Mouse (Mus musculus) forebrain, embryonic 14.5 days (tissue): ENCODE data around the gene Fbln7. TPM values are rescaled to one million over a fixed set of nuclear protein-coding genes. Genes with fewer than 3 reads are reported as not detected.

ENCODE experiments used
- ATAC-seq: fragments of 200-750 bp; cut with Nextera tagmentation; 2 replicates; pipeline ENCODE4 v1.8.0; 2017; ENCODE audit warnings: mild to moderate bottlenecking, moderate library complexity
- DNase-seq: peaks from one replicate; pipeline ENCODE4 v3.0.0-alpha.2; 2015; ENCODE audit warnings: low spot score
- H3K27ac ChIP-seq: fragments of 300-500 bp; sonication (generic); 2 replicates; pipeline ENCODE4 v1.5.1; 2014; ENCODE audit warnings: low read depth, mild to moderate bottlenecking, control low read depth, low read length, moderate library complexity
- H3K27me3 ChIP-seq: fragments of 300-500 bp; sonication (generic); replicated peaks from 2 replicates; pipeline ENCODE4 v1.6.1; 2014; ENCODE audit warnings: low read length, control low read depth, mixed read lengths; ENCODE audit not compliant: control insufficient read depth, insufficient read depth
- H3K36me3 ChIP-seq: fragments of 300-500 bp; sonication (generic); 2 replicates; pipeline ENCODE4 v1.6.1; 2014; ENCODE audit warnings: low read length, control low read depth; ENCODE audit not compliant: control insufficient read depth, insufficient read depth
- H3K4me1 ChIP-seq: fragments of 300-500 bp; sonication (generic); 2 replicates; pipeline ENCODE4 v1.6.1; 2014; ENCODE audit warnings: antibody characterized with exemption, low read length, control low read depth; ENCODE audit not compliant: control insufficient read depth, insufficient read depth
- H3K4me2 ChIP-seq: fragments of 300-500 bp; sonication (generic); 2 replicates; pipeline ENCODE4 v1.6.1; 2014; ENCODE audit warnings: mild to moderate bottlenecking, control low read depth, low read length
- H3K4me3 ChIP-seq: fragments of 300-500 bp; sonication (generic); 2 replicates; pipeline ENCODE4 v1.5.1; 2014; ENCODE audit warnings: low read depth, low read length, control low read depth
- H3K9ac ChIP-seq: fragments of 300-500 bp; sonication (generic); 2 replicates; pipeline ENCODE4 v1.6.1; 2014; ENCODE audit warnings: mild to moderate bottlenecking, low read length, control low read depth, moderate library complexity
- H3K9me3 ChIP-seq: fragments of 300-500 bp; sonication (generic); replicated peaks from 2 replicates; pipeline ENCODE4 v1.6.1; 2016; ENCODE audit warnings: low read length, control low read depth, mixed read lengths; ENCODE audit not compliant: control insufficient read depth
- WGBS: fragments of 180-500 bp; shearing (Covaris S2); extraction: QIAGEN DNeasy Blood & Tissue Kit; methylation state at CpG from one replicate; pipeline ENCODE4 v1.1.7; 2014; 5-methylcytosine and 5-hydroxymethylcytosine counted together
- polyA plus RNA-seq: library from polyadenylated mRNA; unstranded; fragments of >200 nt; fragmentation: Nextera tagmentation; extraction: Ambion mirVana; gene quantifications from 2 replicates; pipeline ENCODE4 v1.2.1, GENCODE M21; 2014

Fbln7 gene
- 1.5 and 2.0 TPM in 2 replicates for polyA plus RNA-seq

GRCm38 (mm10) chr2:128862636-128863035 lies at the start of gene Fbln7:
Gene Fbln7, plus strand, starts transcription at chr2:128862981.
- peak within 1 kb of the TSS; percentile 68 for H3K9ac ChIP-seq
- H3K27ac ChIP-seq = no peak within 1 kb of the TSS
- DNase-seq (no peak), ATAC-seq (no peak)
- H3K36me3 ChIP-seq = no peaks in the 10 kb centered on the region
- 93% methylated on average over 9 of the region's 9 CpGs for WGBS
- peak within 1 kb of the TSS; percentile 96 for H3K4me2 ChIP-seq
- H3K4me1 ChIP-seq = 0 out of 2 replicates have a peak, but pooled peaks cover 2% of the 10 kb centered on the region
- peak within 1 kb of the TSS; percentile 40 for H3K4me3 ChIP-seq
- no peaks in the 10 kb centered on the region for H3K9me3 ChIP-seq
- 0 out of 2 replicates have a peak, but pooled peaks cover 4% of the 10 kb centered on the region for H3K27me3 ChIP-seq

GRCm38 (mm10) chr2:128816311-128816710 lies 46.5 kb upstream of the Fbln7 start:
- Histone ChIP-seq H3K9me3 (no peaks in the 10 kb centered on the region), H3K4me3 (no peak overlapping the region), H3K36me3 (no peaks in the 10 kb centered on the region), H3K27me3 (no peaks in the 10 kb centered on the region), H3K9ac (no peak overlapping the region), H3K27ac (no peak overlapping the region), H3K4me1 (peaks cover 5% of the 10 kb centered on the region; the same call in 1 of the 2 replicates), H3K4me2 (no peak overlapping the region)
- 77% methylated on average over 1 of the region's 1 CpGs for WGBS
- no peak for ATAC-seq
- DNase-seq = no peak

GRCm38 (mm10) chr2:128816916-128817315 lies 45.9 kb upstream of the Fbln7 start:
- Histone ChIP-seq H3K27ac (no peak overlapping the region), H3K9me3 (no peaks in the 10 kb centered on the region), H3K4me1 (peaks cover 5% of the 10 kb centered on the region; the same call in 1 of the 2 replicates), H3K9ac (no peak overlapping the region), H3K4me3 (peak overlapping the region; percentile 56; the same call in 1 of the 2 replicates), H3K27me3 (no peaks in the 10 kb centered on the region), H3K36me3 (no peaks in the 10 kb centered on the region), H3K4me2 (peak overlapping the region; percentile 72)
- 35% methylated on average over 6 of the region's 6 CpGs for WGBS
- ATAC-seq = no peak
- no peak for DNase-seq

GRCm38 (mm10) chr2:128817387-128817785 lies 45.4 kb upstream of the Fbln7 start:
- peak; percentile 57; the same call in 1 of the 2 replicates for ATAC-seq

GRCm38 (mm10) chr2:128817786-128818681 lies 44.7 kb upstream of the Fbln7 start, which contains the start of gene Tmem87b:
Gene Tmem87b, plus strand, starts transcription at chr2:128818118.
- peaks cover 5% of the 10 kb centered on the region; the same call in 1 of the 2 replicates for H3K4me1 ChIP-seq
- WGBS = under 1% methylated on average over 55 of the region's 59 CpGs
- ATAC-seq = peak; percentile 92
- H3K9ac ChIP-seq = peak within 1 kb of the TSS; percentile 79
- H3K36me3 ChIP-seq = no peaks in the 10 kb centered on the region
- peak within 1 kb of the TSS; percentile 86 for H3K27ac ChIP-seq
- H3K4me2 ChIP-seq = peak within 1 kb of the TSS; percentile 72
- DNase-seq = peak; percentile 97
- H3K27me3 ChIP-seq = no peaks in the 10 kb centered on the region
- no peaks in the 10 kb centered on the region for H3K9me3 ChIP-seq
- H3K4me3 ChIP-seq = peak within 1 kb of the TSS; percentile 56

More at GRCm38 (mm10) chr2:128817387-128817785, 45.4 kb upstream of the Fbln7 start:
- no peaks in the 10 kb centered on the region for H3K9me3 ChIP-seq
- peak overlapping the region; percentile 72 for H3K4me2 ChIP-seq
- WGBS = 2% methylated on average over 7 of the region's 7 CpGs
- peak; percentile 91 for DNase-seq
- no peaks in the 10 kb centered on the region for H3K27me3 ChIP-seq
- H3K4me3 ChIP-seq = peak overlapping the region; percentile 56
- H3K9ac ChIP-seq = no peak overlapping the region
- H3K27ac ChIP-seq = 0 out of 2 replicates have a peak overlapping the region, but pooled peaks have one; percentile 86
- H3K36me3 ChIP-seq = no peaks in the 10 kb centered on the region
- peaks cover 5% of the 10 kb centered on the region; the same call in 1 of the 2 replicates for H3K4me1 ChIP-seq

GRCm38 (mm10) chr2:128818956-128819643 lies 43.7 kb upstream of the Fbln7 start:
- H3K4me1 ChIP-seq = peaks cover 5% of the 10 kb centered on the region; the same call in 1 of the 2 replicates
- peak overlapping the region; percentile 79 for H3K9ac ChIP-seq
- no peaks in the 10 kb centered on the region for H3K9me3 ChIP-seq
- peak overlapping the region; percentile 72 for H3K4me2 ChIP-seq
- peak overlapping the region; percentile 56 for H3K4me3 ChIP-seq
- peak overlapping the region; percentile 86 for H3K27ac ChIP-seq
- H3K36me3 ChIP-seq = 0 out of 2 replicates have a peak, but pooled peaks cover 4% of the 10 kb centered on the region
- 20% methylated on average over 14 of the region's 14 CpGs for WGBS
- DNase-seq (no peak), ATAC-seq (no peak)
- no peaks in the 10 kb centered on the region for H3K27me3 ChIP-seq

GRCm38 (mm10) chr2:128820631-128821030 lies 42.1 kb upstream of the Fbln7 start:
- Histone ChIP-seq H3K27me3 (no peaks in the 10 kb centered on the region), H3K9ac (no peak overlapping the region), H3K9me3 (no peaks in the 10 kb centered on the region), H3K27ac (no peak overlapping the region), H3K4me2 (no peak overlapping the region), H3K4me3 (no peak overlapping the region), H3K36me3 (peaks cover 10% of the 10 kb centered on the region), H3K4me1 (peaks cover 5% of the 10 kb centered on the region; the same call in 1 of the 2 replicates)
- no peak for ATAC-seq
- no peak for DNase-seq
- WGBS = 84% methylated on average over 2 of the region's 2 CpGs

- no peak overlapping the region for H3K4me2 ChIP-seq
- H3K4me1 ChIP-seq = peaks cover 5% of the 10 kb centered on the region; the same call in 1 of the 2 replicates
- no peak overlapping the region for H3K4me3 ChIP-seq
- no peak for ATAC-seq
- no peak overlapping the region for H3K9ac ChIP-seq
- no peak overlapping the region for H3K27ac ChIP-seq
- peaks cover 29% of the 10 kb centered on the region for H3K36me3 ChIP-seq
- WGBS = 85% methylated on average over 5 of the region's 5 CpGs
- H3K9me3 ChIP-seq = no peaks in the 10 kb centered on the region
- H3K27me3 ChIP-seq = no peaks in the 10 kb centered on the region
- no peak for DNase-seq
These were observed 38.9 kb upstream of the Fbln7 start for GRCm38 (mm10) chr2:128823893-128824292.
